Mouse (Mus musculus) lung, postnatal 36 days (tissue): ENCODE measurements around the gene Myt1l.

Experiments used
- DNase-seq: peaks from one replicate; pipeline ENCODE4 v3.0.0; 2022; ENCODE audit warnings: mixed read lengths

Myt1l gene

DNA sequence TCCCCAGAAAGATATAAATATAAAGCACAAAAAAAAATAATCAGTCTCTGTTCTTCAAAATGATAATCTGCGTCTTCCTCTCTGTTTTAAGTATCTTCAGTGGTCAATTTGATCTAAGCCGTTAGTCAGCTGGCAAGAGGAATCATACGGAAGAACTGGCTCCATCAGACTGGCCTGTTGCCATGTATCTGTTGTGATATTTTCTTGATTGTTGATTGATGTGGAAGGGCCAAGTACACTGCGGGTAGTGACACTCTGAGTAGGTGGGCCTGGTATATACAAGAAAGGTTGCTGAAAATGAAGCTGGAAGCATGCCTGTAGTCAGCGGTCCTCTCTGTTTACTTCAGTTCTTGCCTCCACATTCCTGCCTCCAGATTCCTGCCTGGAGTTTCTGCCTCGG is 213.0 kb downstream of the Myt1l start:
- DNase-seq = no peak

DNA sequence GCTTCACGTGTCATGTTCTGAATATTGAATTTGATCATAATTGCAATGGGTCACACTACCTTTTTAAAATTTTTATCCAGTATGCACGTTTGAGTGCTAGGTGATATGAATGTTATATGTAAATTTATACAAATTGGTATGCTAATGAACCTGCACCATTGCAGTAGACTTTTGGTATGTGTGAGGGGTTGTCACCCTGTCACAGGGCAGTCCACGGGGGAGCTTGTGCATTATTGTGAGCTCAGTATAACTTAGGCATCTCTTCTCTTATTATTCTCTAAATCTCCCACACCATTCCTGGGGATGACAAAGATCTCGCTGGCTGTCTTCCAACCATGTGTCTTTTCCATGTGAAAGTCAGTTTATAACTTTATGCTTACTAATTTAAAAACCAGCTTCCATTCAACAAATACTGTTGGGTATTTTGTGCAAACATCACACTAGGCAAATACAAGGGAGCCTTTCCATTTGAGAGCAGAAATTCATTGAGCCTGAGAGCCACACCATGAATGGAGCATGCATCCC is 222.5 kb downstream of the Myt1l start:
- DNase-seq = no peak

DNA sequence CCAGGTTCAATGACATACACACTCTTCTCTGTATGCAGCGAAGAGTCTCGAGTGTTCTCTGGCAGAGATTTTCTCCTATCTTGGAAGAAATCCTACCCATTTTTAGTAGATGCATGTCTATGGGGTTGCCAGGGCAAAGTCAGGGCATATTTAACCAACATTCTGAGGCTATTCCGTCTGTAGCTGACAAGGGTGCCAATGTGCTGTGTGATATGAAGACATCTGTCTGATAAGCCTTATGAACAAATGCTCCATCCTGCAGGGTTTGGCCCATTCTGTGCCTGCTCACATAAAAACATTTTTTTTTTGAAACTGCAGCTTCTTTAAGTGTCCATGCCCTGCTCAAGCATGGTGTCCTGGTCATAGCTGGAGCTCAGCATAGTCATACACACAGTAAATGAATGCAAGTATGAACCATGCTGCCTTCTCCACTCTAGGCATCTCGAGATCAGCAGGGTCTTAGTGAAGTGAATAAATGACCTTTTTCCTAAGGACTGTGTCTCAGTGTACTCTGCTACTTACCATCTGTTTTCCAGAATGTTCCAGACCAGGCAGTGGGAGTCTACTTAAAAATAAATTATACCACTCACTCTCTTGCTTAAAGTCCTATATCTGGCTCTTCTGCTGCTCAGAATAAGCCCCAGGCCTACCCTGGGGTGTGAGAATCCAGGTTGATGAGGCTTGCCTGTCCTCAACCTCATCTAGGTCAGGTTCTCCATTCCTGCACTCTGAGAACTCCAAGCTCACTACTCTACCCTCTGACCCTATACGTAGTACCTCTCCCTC is 227.1 kb downstream of the Myt1l start:
- no peak for DNase-seq

DNA sequence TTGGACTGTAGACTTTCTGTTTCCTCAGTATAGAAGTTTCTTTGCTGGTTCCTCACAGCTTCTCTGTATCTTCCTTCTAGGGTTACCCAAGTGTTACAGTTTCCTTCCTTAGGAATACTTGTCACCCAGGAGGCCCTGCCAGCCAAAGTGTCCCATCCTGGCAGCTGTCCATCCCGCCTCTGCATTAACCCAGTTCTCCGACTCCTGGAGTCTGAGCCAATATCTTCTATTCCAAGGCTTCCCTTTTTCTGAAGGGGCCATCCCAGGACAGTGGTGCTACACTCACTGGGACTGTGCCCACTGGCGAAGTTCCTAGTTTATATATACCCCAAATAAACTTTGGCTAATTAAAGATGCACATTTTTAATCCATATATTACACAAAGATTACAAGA is 227.7 kb downstream of the Myt1l start:
- no peak for DNase-seq

DNA sequence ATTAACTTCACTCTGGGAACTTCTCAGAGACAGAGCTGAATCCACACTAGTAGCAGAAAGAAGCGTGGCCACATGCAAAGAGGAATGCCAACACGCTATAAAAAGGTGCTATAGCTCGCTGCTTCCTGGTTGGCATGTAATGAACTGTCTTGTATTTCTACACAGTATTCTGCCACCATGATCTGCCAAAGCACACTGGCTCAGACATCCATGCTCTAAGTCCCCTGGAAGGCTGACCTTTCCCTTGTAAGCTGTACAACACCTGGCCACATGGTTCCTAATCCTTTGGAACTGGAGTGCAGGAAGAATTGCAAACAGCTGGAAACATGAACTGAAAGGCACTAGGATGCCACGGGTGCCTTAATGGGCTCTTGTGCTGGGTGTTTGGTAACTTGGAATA is 232.4 kb downstream of the Myt1l start:
- DNase-seq = no peak

DNA sequence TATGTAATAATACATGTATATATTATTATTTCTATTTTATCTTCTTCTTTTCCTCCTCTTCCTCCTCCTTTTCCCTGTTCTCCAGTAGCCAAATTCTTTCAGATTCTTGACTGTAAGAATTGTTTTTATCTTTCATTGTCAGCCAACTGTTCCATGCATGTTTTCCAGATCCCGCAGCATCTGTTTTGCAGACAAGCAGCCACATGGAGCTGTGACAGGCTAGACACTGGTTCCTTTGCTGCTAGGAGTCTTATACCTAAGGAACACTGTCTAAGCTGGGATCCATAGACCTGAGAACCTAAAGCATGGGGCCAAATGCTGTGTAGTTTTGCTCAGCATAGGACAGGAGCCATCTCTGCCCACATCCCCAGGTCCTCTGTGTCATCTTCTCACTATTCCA is 238.0 kb downstream of the Myt1l start:
- no peak for DNase-seq

DNA sequence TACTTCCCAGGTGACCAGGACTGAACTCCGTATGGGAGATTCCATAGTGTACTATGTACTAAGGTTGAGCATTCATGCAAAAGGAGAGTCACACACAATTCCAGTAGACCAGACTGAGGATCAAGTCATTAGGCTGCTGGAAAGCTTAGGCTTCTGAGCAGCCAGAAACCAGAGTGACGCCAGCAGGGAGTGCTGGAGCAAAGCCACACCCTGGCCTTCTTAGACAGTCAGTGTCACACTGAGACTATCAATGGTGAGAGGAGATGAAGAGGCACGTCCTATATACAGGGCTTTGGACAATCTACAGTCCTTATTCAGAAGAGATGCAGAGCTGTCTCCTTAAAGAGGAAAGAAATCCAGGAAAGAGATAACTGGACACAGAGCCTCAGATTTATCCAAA is 243.6 kb downstream of the Myt1l start:
- DNase-seq = no peak

DNA sequence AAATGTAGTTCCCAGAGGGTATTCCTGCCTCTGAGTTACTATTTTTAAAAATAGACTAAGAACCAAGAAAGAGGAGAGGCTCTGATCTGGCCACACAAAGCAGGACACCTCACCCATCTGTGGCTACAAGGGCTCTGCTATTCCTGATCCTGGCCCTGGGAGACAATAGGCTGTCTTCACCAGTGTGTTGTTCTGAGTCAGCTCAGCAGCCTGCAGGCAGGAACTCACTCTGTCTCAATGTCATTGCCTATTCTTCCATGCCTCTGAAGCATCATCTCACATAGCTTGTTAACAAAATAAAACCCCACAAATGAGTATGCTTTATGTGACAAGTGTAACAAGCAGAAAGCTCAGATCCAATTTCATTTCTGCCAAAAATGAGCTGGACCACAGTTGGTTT is 244.2 kb downstream of the Myt1l start:
- no peak for DNase-seq

DNA sequence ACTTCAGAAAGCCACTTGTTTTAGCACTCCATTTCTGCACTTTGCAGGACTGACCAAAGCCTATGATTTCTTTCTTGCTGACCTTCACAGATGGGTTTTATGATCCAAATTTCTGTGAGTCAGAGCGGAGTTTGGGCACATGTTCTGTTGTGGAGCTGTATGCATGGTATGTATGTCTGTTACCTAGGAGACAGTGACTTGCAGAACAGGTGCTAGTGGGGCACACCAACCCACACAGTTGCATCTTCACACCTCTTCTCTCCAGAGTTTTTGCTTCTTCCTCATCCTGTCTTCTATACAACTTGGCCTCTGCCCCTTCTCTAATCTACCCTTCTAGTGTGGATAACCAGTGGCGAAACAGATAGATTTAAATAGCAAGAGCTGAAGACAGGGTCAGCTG is 250.7 kb downstream of the Myt1l start:
- DNase-seq = no peak

DNA sequence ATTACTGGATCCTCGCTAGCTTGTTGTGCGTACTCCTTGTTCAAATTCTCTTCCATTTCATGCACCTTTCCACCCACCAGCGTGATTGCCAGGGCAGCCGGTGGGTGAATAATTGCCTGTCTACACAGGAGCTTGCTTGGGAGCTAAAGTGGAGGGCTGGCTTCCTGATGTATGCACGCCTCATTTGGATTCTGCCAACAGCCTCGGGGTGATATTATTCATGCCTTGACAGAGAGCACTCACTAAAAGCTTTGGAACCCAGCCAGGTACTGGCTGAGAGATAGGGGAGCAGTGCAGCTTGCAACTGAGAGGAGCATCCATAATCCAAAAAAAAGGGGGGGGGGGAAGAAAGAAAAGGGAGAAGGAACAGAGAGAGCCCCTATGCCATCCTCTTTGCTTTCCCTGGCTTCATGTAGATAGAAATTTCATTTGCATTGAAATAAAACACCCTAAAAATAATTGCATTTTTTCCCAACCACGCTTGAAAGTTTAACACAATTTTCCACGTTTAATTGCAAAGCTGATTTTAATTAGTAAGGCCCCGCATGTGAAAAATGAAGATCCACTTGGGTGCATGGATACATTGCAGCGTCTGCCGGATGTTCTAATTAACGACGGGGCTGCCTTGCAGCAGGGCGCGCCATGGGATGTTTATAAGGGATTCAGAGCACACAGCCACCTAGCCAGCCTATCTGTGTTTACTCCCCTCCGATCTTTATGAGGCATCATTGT is 261.3 kb downstream of the Myt1l start:
- DNase-seq = no peak

DNA sequence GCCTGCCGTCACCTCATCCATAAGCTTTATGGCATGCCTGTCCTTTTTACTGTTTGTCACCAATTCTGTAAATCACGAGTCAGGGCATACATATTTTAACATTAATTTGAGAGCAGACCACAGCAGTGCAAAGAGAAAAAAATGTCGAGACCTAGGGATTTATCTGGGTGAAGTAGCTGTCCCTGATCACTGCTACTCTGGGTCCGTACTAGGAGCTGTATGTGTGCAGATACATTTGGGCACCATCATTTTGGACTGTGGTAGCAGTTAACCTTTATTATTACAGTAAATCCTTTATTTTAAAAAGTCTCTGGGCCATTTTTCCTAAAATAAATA is 261.8 kb downstream of the Myt1l start:
- no peak for DNase-seq

DNA sequence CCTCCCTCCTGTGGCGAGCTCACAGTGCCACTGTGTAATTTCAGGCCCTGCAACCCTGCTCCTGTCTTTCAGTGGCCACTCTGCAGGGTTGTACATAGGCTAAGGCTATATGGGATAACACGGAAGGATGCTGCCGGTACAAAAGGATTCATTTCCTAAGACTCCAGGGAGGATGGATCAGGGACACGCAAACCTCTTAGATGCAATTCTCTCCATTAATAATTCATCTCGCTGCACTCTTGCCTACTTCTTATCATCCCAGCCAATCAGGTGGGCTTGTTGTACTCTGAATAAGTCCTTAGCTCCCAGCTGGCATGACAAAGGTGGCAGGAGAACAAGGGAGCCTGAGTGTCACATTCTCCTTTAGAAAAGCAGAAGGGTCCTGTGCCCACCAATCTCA is 264.8 kb downstream of the Myt1l start:
- no peak for DNase-seq

DNA sequence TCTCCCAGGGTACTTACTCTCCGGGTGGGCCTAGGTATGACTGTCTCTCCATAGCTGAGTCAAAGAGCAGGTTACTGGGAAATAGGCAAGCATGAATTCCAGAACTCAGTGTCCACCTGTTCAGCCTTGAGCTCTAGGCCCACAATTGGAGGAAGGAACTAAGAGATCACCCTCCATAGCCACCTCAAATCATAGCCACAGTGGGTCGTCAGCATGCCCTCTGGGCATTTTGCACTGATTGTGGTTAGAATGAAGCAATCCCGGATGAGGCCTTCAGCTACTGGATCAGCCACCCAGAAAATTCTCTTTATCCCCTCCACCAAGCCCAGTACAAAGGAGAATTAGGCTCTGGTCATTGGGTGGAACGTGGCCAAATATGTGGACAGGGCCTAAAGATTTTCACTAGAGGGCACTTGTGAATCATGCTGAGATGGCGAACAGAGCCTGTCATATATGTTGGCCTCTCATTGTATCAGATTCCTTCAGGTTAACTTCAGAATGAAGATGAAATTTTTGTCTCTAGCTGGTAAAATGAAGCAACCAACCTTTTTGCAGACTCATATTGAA is 267.0 kb downstream of the Myt1l start:
- DNase-seq = no peak

DNA sequence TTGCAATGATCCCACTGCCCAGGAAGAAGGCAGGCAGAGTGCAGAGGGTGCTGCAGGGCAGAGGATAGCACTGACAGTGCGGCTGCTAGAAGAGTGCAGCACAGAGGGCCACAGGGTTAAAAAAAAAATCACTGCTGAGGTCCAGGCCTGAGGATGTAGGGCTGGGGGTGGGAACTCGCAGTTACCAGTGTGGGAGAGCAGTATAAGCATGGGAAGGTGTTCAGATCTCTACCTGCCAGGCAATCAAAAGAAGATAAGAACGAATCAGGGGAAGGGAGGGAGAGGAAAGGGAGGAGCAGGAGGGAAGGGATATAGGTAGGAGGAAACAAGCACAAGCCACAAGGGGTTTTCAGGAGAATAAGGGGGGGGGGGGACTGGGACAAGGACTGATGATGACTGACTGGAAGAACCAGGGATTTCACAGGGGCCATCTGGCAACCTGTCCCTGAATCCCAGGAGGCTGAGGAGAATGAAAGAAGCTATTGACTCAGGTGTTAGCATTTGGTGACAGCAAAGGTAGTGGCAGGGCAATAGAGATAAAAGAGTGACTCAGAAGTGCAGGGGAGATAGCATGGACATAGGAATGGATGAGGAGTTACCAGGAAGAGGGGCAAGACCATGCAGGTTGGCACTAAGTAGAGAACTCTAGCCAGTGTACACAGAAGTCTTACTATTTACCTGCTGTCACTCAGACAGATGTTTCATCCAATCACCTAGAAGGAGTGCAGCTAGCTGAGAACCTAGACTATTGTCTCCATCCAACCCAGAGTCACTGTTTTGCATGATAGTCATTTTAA is 270.6 kb downstream of the Myt1l start:
- no peak for DNase-seq

DNA sequence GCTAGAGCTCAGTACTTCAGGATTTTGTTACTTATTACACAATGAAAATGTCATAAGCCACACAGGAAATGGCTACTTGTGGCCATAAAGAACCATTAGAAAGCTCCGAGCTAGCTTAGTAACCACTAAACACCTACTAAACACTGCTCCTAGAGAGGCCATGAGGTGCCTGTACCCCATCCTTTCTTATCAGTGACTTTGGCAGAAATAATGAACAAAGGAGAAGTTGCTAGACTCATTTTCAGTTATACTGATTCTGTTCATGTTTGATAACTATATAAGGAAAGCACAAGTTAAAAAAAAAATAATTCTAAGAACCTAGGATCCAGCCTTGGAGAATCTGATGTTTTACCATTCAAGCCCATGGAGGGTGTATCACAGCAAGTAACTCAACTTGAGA is 278.2 kb downstream of the Myt1l start:
- no peak for DNase-seq

DNA sequence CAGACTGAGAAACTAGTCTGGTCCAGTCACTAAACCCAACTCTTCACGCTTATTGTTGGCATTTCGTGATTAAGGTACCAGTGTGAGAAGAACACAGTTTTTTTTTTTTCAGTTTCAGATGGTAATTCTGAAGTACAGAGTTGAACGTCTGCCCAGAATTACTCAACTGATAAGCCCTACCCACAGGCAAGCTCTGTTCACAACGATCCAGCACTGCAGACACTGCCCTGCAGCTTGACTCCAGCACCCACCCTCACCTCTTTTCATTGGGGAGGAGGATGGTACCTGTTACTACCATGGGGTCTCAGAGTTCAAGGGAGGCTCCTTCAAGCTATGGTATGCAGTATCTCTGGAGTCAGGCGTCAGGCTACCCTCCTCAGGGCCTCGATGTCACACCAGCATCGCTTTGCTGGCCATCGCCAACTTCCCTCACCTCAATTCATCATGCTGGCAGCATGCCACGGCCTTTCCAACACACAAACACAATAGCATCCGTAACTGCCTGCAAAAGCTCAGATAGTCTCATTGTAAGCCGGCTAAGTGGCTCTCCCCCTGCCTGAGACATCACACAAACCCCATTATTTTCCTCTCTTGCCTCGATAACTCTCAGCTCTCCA is 281.5 kb downstream of the Myt1l start:
- DNase-seq = no peak

DNA sequence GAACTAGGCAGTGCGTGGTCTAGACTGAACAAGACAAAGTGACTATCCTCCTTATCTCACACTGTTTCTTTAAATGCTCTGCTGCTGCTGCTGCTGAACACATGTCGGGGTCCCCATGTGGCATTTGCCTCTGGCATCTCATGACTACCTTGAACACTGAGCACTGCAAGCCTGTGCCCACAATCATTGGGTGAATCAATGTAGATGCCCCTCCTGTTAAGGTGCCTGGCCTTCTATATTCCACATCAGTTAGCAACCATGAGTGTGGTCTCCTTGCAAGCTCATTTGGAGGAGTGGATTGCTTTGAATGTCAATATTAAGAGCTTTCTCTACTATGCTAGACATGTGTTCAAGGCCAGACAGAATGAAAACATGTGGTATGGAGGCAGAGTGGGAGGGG is 287.3 kb downstream of the Myt1l start:
- no peak for DNase-seq

DNA sequence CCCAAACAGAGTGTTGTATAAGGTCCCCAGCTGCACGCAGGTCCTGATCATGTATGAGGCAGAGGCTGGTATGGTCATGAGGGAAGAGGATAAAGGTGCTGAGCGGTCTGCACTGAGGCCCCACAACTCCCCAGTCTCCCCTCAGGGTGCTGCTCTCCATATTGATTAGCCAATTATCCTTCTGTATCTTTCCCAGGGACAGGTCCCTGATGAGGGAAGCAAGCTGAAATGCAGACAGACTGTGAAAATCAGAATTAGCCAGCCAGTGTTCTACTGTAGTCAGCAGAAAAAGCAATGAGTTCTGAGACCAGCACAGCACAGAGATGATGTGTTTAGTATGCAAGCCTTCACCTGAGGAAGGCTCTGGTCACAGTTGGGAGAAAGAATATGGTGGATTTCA is 287.9 kb downstream of the Myt1l start:
- DNase-seq = no peak

DNA sequence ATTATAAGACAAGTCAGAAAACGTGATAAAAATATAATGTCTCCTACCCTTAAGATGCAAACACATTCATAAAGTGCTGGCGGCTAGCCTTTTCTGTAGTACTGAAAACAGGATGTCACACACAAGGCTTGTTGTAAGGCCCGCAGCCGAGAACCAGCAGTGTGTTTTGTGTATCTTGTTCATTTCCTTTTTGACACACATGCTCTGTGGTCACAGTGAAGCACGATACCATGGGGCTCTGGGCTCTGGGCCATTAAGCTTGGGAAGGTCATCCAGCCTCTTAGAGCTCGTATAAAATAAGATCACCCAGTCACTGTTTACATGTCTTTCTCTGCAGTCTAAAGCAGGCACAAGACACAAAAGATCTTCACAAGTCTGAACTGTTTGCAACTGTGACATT is 288.6 kb downstream of the Myt1l start:
- no peak for DNase-seq

DNA sequence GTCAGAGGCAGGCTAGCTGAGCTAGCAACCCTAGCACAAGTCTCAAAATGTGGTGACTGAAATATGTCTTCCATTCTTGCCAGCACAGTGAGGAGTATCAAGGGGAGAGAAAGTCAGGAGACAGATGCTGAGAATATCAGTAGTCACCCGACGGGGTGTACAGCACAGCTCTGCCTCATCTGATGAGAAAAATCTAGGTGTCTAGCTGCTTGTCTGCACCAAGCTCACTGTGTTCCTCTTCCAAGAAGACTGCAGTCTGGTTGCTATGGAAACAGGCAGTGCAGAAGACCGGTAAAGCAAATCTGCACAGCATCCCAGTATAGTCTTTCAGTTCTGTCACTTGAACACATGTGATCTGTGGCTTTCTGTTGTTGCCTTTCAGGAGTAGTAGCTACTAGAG is 294.0 kb downstream of the Myt1l start:
- DNase-seq = no peak

DNA sequence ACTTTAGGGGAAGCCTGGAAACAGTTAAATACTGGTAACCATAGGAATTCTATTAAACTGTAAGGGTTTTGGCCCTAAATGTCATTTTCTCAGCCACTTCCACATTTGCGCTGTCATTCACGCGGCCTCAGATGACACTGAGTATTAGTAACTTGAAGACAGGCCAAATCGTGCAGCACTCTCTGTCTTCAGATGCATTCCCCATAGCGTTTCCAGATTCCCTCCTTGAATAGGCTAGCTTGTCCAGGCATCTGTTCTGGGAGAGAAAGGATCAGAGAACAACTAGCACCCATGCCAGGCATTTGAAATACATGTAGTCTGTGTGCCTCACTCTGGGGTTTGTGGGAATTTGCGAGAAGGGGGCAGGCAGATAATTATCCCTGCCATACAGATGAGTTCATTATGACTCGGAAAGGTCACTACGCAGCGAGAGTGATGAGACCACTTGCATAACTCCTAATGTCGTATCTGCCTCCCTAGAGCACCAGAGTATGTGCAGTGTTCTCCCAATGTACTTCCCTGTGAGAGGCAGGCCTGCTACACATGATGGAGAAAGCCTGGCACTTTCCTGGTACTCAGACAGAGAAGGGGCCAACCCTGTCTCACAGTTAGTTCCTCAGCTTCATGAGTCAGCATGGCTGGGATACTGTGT is 295.7 kb downstream of the Myt1l start:
- peak; percentile 30 for DNase-seq

DNA sequence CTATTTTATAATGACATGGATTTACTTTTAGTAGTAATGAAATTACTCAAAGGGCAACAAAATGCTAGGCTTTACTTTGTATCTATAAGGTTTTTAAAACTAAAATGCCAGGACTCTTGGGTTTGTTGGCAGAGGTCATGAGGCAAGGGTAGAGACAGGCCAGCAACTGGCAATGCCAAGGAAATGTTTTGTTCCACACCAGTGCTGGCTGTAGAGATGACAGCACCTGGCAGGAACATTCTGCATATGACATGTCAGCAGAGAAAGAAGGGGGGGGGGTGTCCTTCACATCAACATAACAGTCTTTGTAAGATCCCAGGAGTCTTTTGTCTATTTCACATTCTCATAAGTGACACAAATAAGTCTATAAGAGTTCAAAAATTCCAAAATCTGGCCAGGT is 302.4 kb downstream of the Myt1l start:
- no peak for DNase-seq
